Mouse (Mus musculus): ENCODE measurements around the gene Ldb2. TPM values are rescaled to one million over a fixed set of nuclear protein-coding genes. Genes with fewer than 3 reads are reported as not detected.

The Ldb2 gene
- polyA plus RNA-seq, 1 experiment from 2014 or later: 72.1 TPM

GRCm38 (mm10) chr5:44643079-44643478 lies 156.4 kb downstream of the Ldb2 start:
- H3K27ac ChIP-seq (ENCODE audit: low read depth, low read length): no peak overlapping the region
- no peak overlapping the region for H3K4me3 ChIP-seq (ENCODE audit: low read depth, low read length)
- ATAC-seq (no peak), DNase-seq (ENCODE audit: low spot score) (no peak)
- 15% methylated on average over 3 of the region's 3 CpGs for WGBS
- no peaks in the 10 kb centered on the region for H3K27me3 ChIP-seq (replicated peaks; ENCODE audit: control insufficient read depth, insufficient read depth, low read length)
- no peak overlapping the region for H3K9ac ChIP-seq (ENCODE audit: low read length)
- peaks cover 11% of the 10 kb centered on the region for H3K4me1 ChIP-seq (ENCODE audit: control insufficient read depth, insufficient read depth, low read length)
- no peaks in the 10 kb centered on the region for H3K36me3 ChIP-seq (ENCODE audit: control insufficient read depth, insufficient read depth, low read length)
- no peak overlapping the region for H3K4me2 ChIP-seq (ENCODE audit: low read length)
- no peaks in the 10 kb centered on the region for H3K9me3 ChIP-seq (replicated peaks; ENCODE audit: control insufficient read depth, low read length)

- DNase-seq (ENCODE audit: low spot score): no peak
- no peak overlapping the region for H3K9ac ChIP-seq (ENCODE audit: low read length)
- no peak overlapping the region for H3K4me3 ChIP-seq (ENCODE audit: low read depth, low read length)
- no peaks in the 10 kb centered on the region for H3K36me3 ChIP-seq (ENCODE audit: control insufficient read depth, insufficient read depth, low read length)
- no peak overlapping the region for H3K27ac ChIP-seq (ENCODE audit: low read depth, low read length)
- H3K9me3 ChIP-seq (replicated peaks; ENCODE audit: control insufficient read depth, low read length): no peaks in the 10 kb centered on the region
- 0 out of 2 replicates have a peak, but pooled peaks cover 2% of the 10 kb centered on the region for H3K4me1 ChIP-seq (ENCODE audit: control insufficient read depth, insufficient read depth, low read length)
- H3K27me3 ChIP-seq (replicated peaks; ENCODE audit: control insufficient read depth, insufficient read depth, low read length): no peaks in the 10 kb centered on the region
- 86% methylated on average over 4 of the region's 4 CpGs for WGBS
- no peak for ATAC-seq
- no peak overlapping the region for H3K4me2 ChIP-seq (ENCODE audit: low read length)
Measured at GRCm38 (mm10) chr5:44641060-44641459, 158.4 kb downstream of the Ldb2 start.

GRCm38 (mm10) chr5:44635546-44635945 lies 163.9 kb downstream of the Ldb2 start:
- H3K27me3 ChIP-seq (replicated peaks; ENCODE audit: control insufficient read depth, insufficient read depth, low read length): no peaks in the 10 kb centered on the region
- no peaks in the 10 kb centered on the region for H3K36me3 ChIP-seq (ENCODE audit: control insufficient read depth, insufficient read depth, low read length)
- no peak for DNase-seq (ENCODE audit: low spot score)
- ATAC-seq: no peak
- no peaks in the 10 kb centered on the region for H3K9me3 ChIP-seq (replicated peaks; ENCODE audit: control insufficient read depth, low read length)
- no peak overlapping the region for H3K27ac ChIP-seq (ENCODE audit: low read depth, low read length)
- 91% methylated on average over 6 of the region's 6 CpGs for WGBS
- H3K4me2 ChIP-seq (ENCODE audit: low read length): no peak overlapping the region
- H3K4me3 ChIP-seq (ENCODE audit: low read depth, low read length): no peak overlapping the region
- no peak overlapping the region for H3K9ac ChIP-seq (ENCODE audit: low read length)
- H3K4me1 ChIP-seq (ENCODE audit: control insufficient read depth, insufficient read depth, low read length): no peaks in the 10 kb centered on the region

DNA sequence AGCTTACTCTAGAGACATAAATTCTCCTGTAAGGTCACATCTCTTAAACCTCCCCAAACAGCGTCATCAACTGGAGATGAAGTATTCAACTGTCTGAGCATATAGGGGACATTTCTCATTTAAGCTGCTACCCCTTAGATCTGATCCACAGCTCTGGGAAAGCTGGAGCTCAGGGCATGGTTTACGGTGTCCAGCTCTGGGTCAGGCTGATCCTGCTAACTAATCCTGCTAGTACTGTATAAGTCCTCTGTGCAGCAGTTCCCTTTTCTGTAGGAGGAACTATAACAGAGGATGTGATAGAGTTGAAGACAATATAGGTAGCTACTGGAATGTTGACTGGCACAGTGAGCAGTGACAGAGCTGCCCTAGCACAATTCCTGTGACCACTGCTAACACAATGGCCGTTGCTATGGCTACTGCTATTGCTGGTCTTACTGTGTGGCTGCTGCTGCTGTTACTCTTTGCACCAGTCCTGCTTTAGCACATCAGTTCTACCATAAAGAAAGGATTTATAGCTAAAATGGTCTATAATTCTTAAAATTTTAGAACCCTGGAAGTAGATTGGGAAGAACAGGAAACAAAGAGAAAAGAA lies 170.3 kb downstream of the Ldb2 start:
- 0 out of 2 replicates have a peak, but pooled peaks cover 2% of the 10 kb centered on the region for H3K4me1 ChIP-seq (ENCODE audit: control insufficient read depth, insufficient read depth, low read length)
- H3K27ac ChIP-seq (ENCODE audit: low read depth, low read length): no peak overlapping the region
- ATAC-seq: peak; percentile 61
- peak; percentile 50 for DNase-seq (ENCODE audit: low spot score)
- no peak overlapping the region for H3K9ac ChIP-seq (ENCODE audit: low read length)
- 67% methylated on average over 3 of the region's 3 CpGs for WGBS
- H3K4me2 ChIP-seq (ENCODE audit: low read length): no peak overlapping the region
- no peaks in the 10 kb centered on the region for H3K27me3 ChIP-seq (replicated peaks; ENCODE audit: control insufficient read depth, insufficient read depth, low read length)
- H3K4me3 ChIP-seq (ENCODE audit: low read depth, low read length): no peak overlapping the region
- H3K9me3 ChIP-seq (replicated peaks; ENCODE audit: control insufficient read depth, low read length): no peaks in the 10 kb centered on the region
- H3K36me3 ChIP-seq (ENCODE audit: control insufficient read depth, insufficient read depth, low read length): no peaks in the 10 kb centered on the region

GRCm38 (mm10) chr5:44627487-44627886 lies 172.0 kb downstream of the Ldb2 start:
- Histone ChIP-seq H3K27me3 (replicated peaks; ENCODE audit: control insufficient read depth, insufficient read depth, low read length) (no peaks in the 10 kb centered on the region), H3K4me2 (ENCODE audit: low read length) (no peak overlapping the region), H3K4me1 (ENCODE audit: control insufficient read depth, insufficient read depth, low read length) (0 out of 2 replicates have a peak, but pooled peaks cover 2% of the 10 kb centered on the region), H3K27ac (ENCODE audit: low read depth, low read length) (no peak overlapping the region), H3K9me3 (replicated peaks; ENCODE audit: control insufficient read depth, low read length) (no peaks in the 10 kb centered on the region), H3K4me3 (ENCODE audit: low read depth, low read length) (no peak overlapping the region), H3K9ac (ENCODE audit: low read length) (no peak overlapping the region), H3K36me3 (ENCODE audit: control insufficient read depth, insufficient read depth, low read length) (no peaks in the 10 kb centered on the region)
- DNase-seq (ENCODE audit: low spot score) (no peak), ATAC-seq (no peak)
- WGBS: 27% methylated on average over 5 of the region's 5 CpGs

GRCm38 (mm10) chr5:44626885-44627284 lies 172.6 kb downstream of the Ldb2 start:
- Histone ChIP-seq H3K4me3 (ENCODE audit: low read depth, low read length) (no peak overlapping the region), H3K27me3 (replicated peaks; ENCODE audit: control insufficient read depth, insufficient read depth, low read length) (no peaks in the 10 kb centered on the region), H3K9ac (ENCODE audit: low read length) (no peak overlapping the region), H3K4me1 (ENCODE audit: control insufficient read depth, insufficient read depth, low read length) (0 out of 2 replicates have a peak, but pooled peaks cover 2% of the 10 kb centered on the region), H3K27ac (ENCODE audit: low read depth, low read length) (no peak overlapping the region), H3K9me3 (replicated peaks; ENCODE audit: control insufficient read depth, low read length) (no peaks in the 10 kb centered on the region), H3K4me2 (ENCODE audit: low read length) (no peak overlapping the region), H3K36me3 (ENCODE audit: control insufficient read depth, insufficient read depth, low read length) (no peaks in the 10 kb centered on the region)
- ATAC-seq: no peak
- no peak for DNase-seq (ENCODE audit: low spot score)
- WGBS: 88% methylated on average over 2 of the region's 2 CpGs

- Histone ChIP-seq H3K4me1 (ENCODE audit: control insufficient read depth, insufficient read depth, low read length) (0 out of 2 replicates have a peak, but pooled peaks cover 2% of the 10 kb centered on the region), H3K27me3 (replicated peaks; ENCODE audit: control insufficient read depth, insufficient read depth, low read length) (no peaks in the 10 kb centered on the region), H3K27ac (ENCODE audit: low read depth, low read length) (no peak overlapping the region), H3K9ac (ENCODE audit: low read length) (no peak overlapping the region), H3K36me3 (ENCODE audit: control insufficient read depth, insufficient read depth, low read length) (no peaks in the 10 kb centered on the region), H3K4me2 (ENCODE audit: low read length) (no peak overlapping the region), H3K4me3 (ENCODE audit: low read depth, low read length) (no peak overlapping the region), H3K9me3 (replicated peaks; ENCODE audit: control insufficient read depth, low read length) (no peaks in the 10 kb centered on the region)
- 67% methylated on average over 2 of the region's 2 CpGs for WGBS
- ATAC-seq (no peak), DNase-seq (ENCODE audit: low spot score) (peak; percentile 16)
Measured at GRCm38 (mm10) chr5:44626114-44626513, 173.4 kb downstream of the Ldb2 start.

DNA sequence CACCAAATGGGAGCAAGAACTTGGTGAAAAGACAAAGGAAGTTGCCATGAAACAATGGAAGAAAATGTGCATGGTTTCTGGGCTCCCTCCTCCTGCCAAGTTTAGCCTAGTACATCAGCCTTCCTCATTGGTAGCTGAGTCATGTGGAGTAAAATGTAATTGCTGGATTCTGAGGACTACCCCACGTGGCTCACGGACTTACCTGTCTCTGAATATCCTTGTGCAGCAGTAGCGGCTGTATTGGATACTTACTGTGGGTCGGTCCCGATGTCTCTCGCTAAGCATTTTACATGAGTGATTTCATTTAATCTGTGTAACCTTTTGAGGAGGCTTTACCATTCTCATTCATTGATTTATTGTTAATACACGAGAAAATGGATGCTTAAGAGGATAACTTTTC lies 183.8 kb downstream of the Ldb2 start:
- H3K4me3 ChIP-seq (ENCODE audit: low read depth, low read length): no peak overlapping the region
- 88% methylated on average over 7 of the region's 7 CpGs for WGBS
- no peaks in the 10 kb centered on the region for H3K9me3 ChIP-seq (replicated peaks; ENCODE audit: control insufficient read depth, low read length)
- H3K27me3 ChIP-seq (replicated peaks; ENCODE audit: control insufficient read depth, insufficient read depth, low read length): no peaks in the 10 kb centered on the region
- ATAC-seq: no peak
- no peak overlapping the region for H3K4me2 ChIP-seq (ENCODE audit: low read length)
- H3K4me1 ChIP-seq (ENCODE audit: control insufficient read depth, insufficient read depth, low read length): no peaks in the 10 kb centered on the region
- no peak overlapping the region for H3K9ac ChIP-seq (ENCODE audit: low read length)
- H3K27ac ChIP-seq (ENCODE audit: low read depth, low read length): no peak overlapping the region
- no peak for DNase-seq (ENCODE audit: low spot score)
- no peaks in the 10 kb centered on the region for H3K36me3 ChIP-seq (ENCODE audit: control insufficient read depth, insufficient read depth, low read length)

GRCm38 (mm10) chr5:44608901-44609300 lies 190.6 kb downstream of the Ldb2 start:
- H3K4me1 ChIP-seq (ENCODE audit: control insufficient read depth, insufficient read depth, low read length): no peaks in the 10 kb centered on the region
- H3K9me3 ChIP-seq (replicated peaks; ENCODE audit: control insufficient read depth, low read length): no peaks in the 10 kb centered on the region
- H3K36me3 ChIP-seq (ENCODE audit: control insufficient read depth, insufficient read depth, low read length): no peaks in the 10 kb centered on the region
- H3K27me3 ChIP-seq (replicated peaks; ENCODE audit: control insufficient read depth, insufficient read depth, low read length): no peaks in the 10 kb centered on the region
- H3K4me3 ChIP-seq (ENCODE audit: low read depth, low read length): no peak overlapping the region
- no peak overlapping the region for H3K9ac ChIP-seq (ENCODE audit: low read length)
- H3K27ac ChIP-seq (ENCODE audit: low read depth, low read length): no peak overlapping the region
- ATAC-seq (no peak), DNase-seq (ENCODE audit: low spot score) (peak; percentile 56)
- no peak overlapping the region for H3K4me2 ChIP-seq (ENCODE audit: low read length)
- WGBS: 67% methylated on average over 2 of the region's 2 CpGs
